Mouse (Mus musculus): ENCODE measurements at regions not wholly inside any gene's neighbourhood (a gene's known extent, or its start where the extent isn't known, plus 50 kb on each side); places are given as distances from the start of the nearest gene placed in this dataset.
"Not testable (repeated sequence)": the region's sequence is repeated elsewhere in the genome, so short reads cannot be mapped to it uniquely, and the experiment has no call there.

- DNase-seq = no peak
- intact Hi-C loops (cut with DNase I) = no loop called here
These were observed 198.3 kb upstream of the Slc7a14 start for GRCm38 (mm10) chr3:31508471-31508870.

- no peak for DNase-seq
- intact Hi-C loops (cut with DNase I) = no loop called here
These were observed 189.2 kb upstream of the Slc7a14 start for GRCm38 (mm10) chr3:31499201-31499968.

GRCm38 (mm10) chr3:31495287-31495686 lies 185.1 kb upstream of the Slc7a14 start:
- intact Hi-C loops (cut with DNase I) = no loop called here
- no peak for DNase-seq

- no peak for DNase-seq
- intact Hi-C loops (cut with DNase I) = no loop called here
These were observed 184.5 kb upstream of the Slc7a14 start for GRCm38 (mm10) chr3:31494706-31495105.

GRCm38 (mm10) chr3:31491736-31492135 lies 181.6 kb upstream of the Slc7a14 start:
- DNase-seq; intact Hi-C loops (cut with DNase I): not testable (repeated sequence)

- intact Hi-C loops (cut with DNase I) = no loop called here
- no peak for DNase-seq
These were observed 177.4 kb upstream of the Slc7a14 start for GRCm38 (mm10) chr3:31487596-31487995.

GRCm38 (mm10) chr3:31481964-31482363 lies 171.8 kb upstream of the Slc7a14 start:
- DNase-seq = no peak
- intact Hi-C loops (cut with DNase I) = no loop called here

GRCm38 (mm10) chr3:31467882-31468281 lies 157.7 kb upstream of the Slc7a14 start:
- no peak for DNase-seq
- intact Hi-C loops (cut with DNase I) = no loop called here

- DNase-seq = no peak
- intact Hi-C loops (cut with DNase I) = no loop called here
These were observed 154.1 kb upstream of the Slc7a14 start for GRCm38 (mm10) chr3:31464260-31464659.

- intact Hi-C loops (cut with DNase I) = no loop called here
- peak; percentile 61 for DNase-seq
These were observed 149.3 kb upstream of the Slc7a14 start for GRCm38 (mm10) chr3:31459456-31459855.

GRCm38 (mm10) chr3:31457938-31458337 lies 147.8 kb upstream of the Slc7a14 start:
- no peak for DNase-seq
- intact Hi-C loops (cut with DNase I) = no loop called here

- intact Hi-C loops (cut with DNase I) = no loop called here
- DNase-seq = no peak
These were observed 144.9 kb upstream of the Slc7a14 start for GRCm38 (mm10) chr3:31455031-31455430.

- intact Hi-C loops (cut with DNase I) = no loop called here
- no peak for DNase-seq
These were observed 134.7 kb upstream of the Slc7a14 start for GRCm38 (mm10) chr3:31444861-31445260.

- DNase-seq = no peak
- intact Hi-C loops (cut with DNase I) = no loop called here
These were observed 134.1 kb upstream of the Slc7a14 start for GRCm38 (mm10) chr3:31444311-31444710.

- intact Hi-C loops (cut with DNase I) = no loop called here
- no peak for DNase-seq
These were observed 133.7 kb upstream of the Slc7a14 start for GRCm38 (mm10) chr3:31443894-31444293.

- intact Hi-C loops (cut with DNase I) = no loop called here
These were observed 130.1 kb upstream of the Slc7a14 start for GRCm38 (mm10) chr3:31440282-31440681.

GRCm38 (mm10) chr3:31437970-31438369 lies 127.8 kb upstream of the Slc7a14 start:
- intact Hi-C loops (cut with DNase I) = no loop called here
- DNase-seq = peak; percentile 78

More at GRCm38 (mm10) chr3:31440282-31440681, 130.1 kb upstream of the Slc7a14 start:
- no peak for DNase-seq

- intact Hi-C loops (cut with DNase I) = no loop called here
- DNase-seq = no peak
These were observed 125.2 kb upstream of the Slc7a14 start for GRCm38 (mm10) chr3:31435204-31435963.

GRCm38 (mm10) chr3:31433201-31433600 lies 123.0 kb upstream of the Slc7a14 start:
- no peak for DNase-seq

GRCm38 (mm10) chr3:31423517-31423916 lies 113.3 kb upstream of the Slc7a14 start:
- intact Hi-C loops (cut with DNase I) = no loop called here
- DNase-seq = no peak

More at GRCm38 (mm10) chr3:31433201-31433600, 123.0 kb upstream of the Slc7a14 start:
- intact Hi-C loops (cut with DNase I) = no loop called here

- DNase-seq = no peak
- intact Hi-C loops (cut with DNase I) = no loop called here
These were observed 98.6 kb upstream of the Slc7a14 start for GRCm38 (mm10) chr3:31408802-31409201.

GRCm38 (mm10) chr3:31405880-31406279 lies 95.7 kb upstream of the Slc7a14 start:
- no peak for DNase-seq
- intact Hi-C loops (cut with DNase I) = no loop called here

Data from left cerebral cortex, postnatal 4 days (tissue).